Mouse (Mus musculus): ENCODE data around the gene Trim13. TPM values are rescaled to one million over a fixed set of nuclear protein-coding genes. Genes with fewer than 3 reads are reported as not detected.
"Not testable (repeated sequence)": the region's sequence is repeated elsewhere in the genome, so short reads cannot be mapped to it uniquely, and the experiment has no call there.

Gene Trim13
- total RNA-seq, 2 experiments from 2014 or later = 10.1 to 11.4 TPM

- intact Hi-C loops (cut with DNase I); DNase-seq (ENCODE audit: low spot score in 2 of 2): not testable (repeated sequence)
Measured at GRCm38 (mm10) chr14:61606088-61606487, 8.0 kb downstream of the Trim13 start.

DNA sequence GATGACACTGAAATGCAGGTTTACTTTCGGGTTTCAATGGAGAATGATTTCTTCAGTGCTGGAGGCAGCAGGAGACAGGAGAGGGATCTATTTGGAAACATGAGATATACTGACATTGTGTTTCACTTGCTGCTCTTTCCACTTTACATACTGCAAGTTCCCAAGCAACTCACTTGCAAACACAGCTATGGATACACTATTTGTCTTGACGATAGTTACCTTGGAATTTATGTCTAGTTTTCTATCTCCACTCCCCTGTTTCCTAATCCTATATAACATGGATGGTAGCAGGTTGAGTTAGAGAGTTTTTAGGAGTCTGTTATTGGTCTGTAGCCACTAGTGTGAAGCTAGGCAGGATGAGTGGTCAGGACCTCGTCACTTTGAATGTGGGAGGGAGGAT lies 9.1 kb downstream of the Trim13 start, which contains the start of gene Kcnrg:
Gene Kcnrg, plus strand, starts transcription at position 301 of the 400 bp plus-strand sequence.
- no peak for DNase-seq (ENCODE audit: low spot score in 2 of 2)
- intact Hi-C loops (cut with DNase I) = no loop called here

DNA sequence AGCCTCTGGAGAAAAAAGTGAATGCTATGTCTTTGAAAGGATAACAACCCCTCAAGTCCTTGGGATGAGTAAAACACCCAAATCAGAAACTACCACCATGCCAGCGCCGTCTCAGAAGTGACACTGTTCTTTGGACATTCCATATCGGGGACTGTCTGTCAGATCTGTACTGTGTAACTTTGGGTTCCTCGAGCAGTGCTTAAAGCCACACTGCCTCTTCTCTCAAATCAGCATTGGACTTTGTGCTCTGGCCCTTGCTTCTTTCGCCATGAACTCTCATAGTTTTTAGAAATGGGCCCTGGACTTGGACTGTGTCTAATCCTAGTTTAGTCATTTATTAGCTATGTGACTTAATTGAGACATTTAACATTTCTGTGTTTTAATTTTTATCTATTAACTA lies 13.7 kb downstream of the Trim13 start:
- intact Hi-C loops (cut with DNase I) = no loop called here
- DNase-seq (ENCODE audit: low spot score in 2 of 2) = no peak

DNA sequence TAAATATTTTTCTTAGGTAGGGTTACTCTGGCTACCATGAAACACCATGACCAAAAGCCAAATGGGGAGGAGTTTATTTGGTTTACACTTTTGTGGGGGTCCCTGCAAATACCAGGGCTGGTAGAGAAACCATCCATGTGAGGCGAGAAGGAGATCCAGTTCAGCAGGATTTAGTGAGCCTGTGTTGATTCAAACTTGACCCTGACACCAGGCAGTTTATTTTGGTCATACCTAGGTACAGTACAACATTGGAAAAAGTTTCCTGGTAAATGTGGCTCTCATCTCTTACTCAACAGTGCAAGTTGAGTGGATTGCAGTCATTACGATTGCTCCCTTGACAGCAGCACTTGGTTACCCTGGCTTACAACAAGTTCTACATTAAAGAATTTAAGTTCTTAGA lies 15.3 kb downstream of the Trim13 start:
- DNase-seq (ENCODE audit: low spot score in 2 of 2) = no peak
- intact Hi-C loops (cut with DNase I) = no loop called here

- intact Hi-C loops (cut with DNase I) = no loop called here
- no peak for DNase-seq (ENCODE audit: low spot score in 2 of 2)
Measured at GRCm38 (mm10) chr14:61620371-61620770, 22.3 kb downstream of the Trim13 start.

DNA sequence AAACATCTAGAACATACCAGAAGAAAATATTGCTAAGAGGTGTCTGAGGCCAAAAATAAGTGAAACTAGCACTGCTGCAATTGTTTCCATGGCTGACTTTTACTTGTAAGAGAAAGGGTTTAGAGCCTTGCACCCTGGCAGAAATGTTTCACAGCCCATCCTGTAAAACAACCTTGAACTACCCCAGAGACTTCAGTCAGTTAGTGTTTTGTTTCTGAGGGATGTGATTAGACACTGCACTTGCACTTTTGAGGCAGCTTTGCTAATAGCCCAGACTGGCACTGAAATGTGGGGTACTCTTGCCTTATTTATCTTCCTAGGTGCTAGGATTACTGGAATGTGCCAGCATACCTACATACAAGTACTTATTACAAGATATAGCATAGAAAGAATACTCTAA lies 37.9 kb downstream of the Trim13 start:
- intact Hi-C loops (cut with DNase I) = no loop called here
- DNase-seq (ENCODE audit: low spot score in 2 of 2) = no peak

DNA sequence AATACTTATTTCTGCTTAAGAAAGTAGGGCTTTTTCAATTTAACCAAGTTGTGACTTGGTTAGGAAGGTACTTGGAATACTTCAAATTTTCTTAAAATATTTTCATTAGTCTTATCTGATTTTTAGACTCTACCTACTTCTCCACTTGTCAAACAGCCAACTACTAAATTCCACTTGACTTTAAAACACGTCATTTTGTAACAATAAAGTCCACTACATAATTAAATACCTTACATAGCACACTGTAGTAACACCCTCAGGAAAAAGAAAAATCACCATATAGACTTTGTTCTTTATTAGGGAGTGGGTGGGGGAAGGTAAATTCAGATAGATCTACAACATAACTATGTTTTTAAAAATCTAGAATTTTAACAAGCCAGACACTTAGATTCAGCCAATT lies 44.6 kb downstream of the Trim13 start:
- intact Hi-C loops (cut with DNase I) = loop anchor here (10.0 kb wide), 1 partner anchor 692 kb away; no protein-coding TSS in a partner anchor
- no peak for DNase-seq (ENCODE audit: low spot score in 2 of 2)

GRCm38 (mm10) chr14:61645547-61645946 lies 47.5 kb downstream of the Trim13 start:
- DNase-seq (ENCODE audit: low spot score in 2 of 2) = no peak
- intact Hi-C loops (cut with DNase I) = loop anchor here (10.0 kb wide), 1 partner anchor 689 kb away; no protein-coding TSS in a partner anchor

DNA sequence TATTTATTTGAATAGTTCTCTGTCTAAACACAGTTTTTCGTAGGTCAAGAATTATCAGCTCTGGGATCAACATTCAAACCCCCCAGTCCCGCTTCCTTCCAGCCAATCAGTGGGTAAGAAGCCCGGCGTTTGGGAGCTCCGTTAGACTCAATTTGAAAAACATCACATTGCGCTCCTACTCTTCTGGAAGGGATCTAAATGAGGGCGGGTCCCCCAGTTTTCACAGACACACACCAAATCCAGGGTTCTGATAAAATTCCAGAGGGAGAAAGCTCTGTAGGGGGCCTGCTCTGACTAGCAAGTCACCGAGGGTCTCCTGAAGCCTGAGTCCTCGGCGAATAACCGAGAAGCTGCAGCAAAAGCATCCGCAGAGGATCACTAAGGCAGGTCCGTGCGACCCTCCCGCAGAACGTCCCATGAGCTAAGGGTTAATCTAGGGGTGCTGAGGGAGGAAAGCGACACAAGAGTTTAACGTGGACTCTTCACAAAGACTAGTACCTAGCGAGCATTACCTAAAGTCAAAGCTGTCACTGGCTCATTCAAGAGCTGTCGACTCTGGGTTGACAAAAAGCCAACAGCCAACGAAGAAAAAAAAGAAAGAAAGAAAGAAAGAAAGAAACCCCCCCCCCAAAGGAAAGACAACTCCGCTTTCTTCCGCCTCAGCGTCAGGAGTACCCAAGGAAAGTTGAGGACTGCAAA lies 49.3 kb downstream of the Trim13 start:
- intact Hi-C loops (cut with DNase I) = loop anchor here (10.0 kb wide), 1 partner anchor 687 kb away; no protein-coding TSS in a partner anchor
- peak; percentile 13 to 19 for DNase-seq (ENCODE audit: low spot score in 2 of 2)

DNA sequence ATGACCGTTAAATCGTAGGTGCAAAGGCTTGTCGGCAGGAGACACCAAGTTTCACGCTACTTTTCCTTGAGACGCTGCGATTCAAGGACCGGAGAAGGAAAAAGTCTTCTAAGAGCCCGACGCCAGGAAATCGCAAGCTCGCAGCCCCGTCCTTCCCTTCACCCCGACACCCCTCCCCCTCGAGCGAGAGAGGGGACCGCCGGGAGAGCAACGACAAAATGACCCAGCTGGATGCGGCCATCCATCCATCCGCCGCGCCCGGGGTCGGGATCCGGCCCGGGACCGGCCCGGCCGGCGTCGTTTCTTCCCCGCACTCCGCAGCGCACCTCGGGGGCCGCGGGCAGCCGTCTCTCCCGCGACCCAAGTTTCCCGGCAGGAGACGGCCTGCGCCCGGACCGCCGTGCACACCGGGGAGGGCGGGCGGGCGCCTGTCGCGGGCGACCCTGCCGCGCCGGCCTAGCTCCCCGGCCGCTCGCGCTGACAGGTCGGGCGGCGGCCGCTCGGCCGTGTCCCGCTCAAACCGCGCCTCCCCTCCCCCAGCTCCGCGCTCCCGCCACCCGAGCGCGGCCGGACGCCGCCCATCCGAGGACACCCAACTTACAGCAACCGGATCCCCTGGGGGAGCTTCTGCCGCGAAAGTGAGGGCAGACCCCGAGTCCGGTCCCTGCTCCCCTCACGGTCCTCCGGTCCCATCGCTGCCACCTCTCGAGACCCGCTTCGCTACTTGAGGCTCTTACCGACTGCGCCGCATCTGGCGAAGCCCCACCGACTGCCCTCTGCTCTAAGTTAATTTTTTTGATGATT lies 50.0 kb downstream of the Trim13 start:
- peak in 1 of 2 experiments; percentile 19 for DNase-seq (ENCODE audit: low spot score in 2 of 2)
- intact Hi-C loops (cut with DNase I) = loop anchor here (2.0 to 10.0 kb wide), 2 partner anchors 33 to 687 kb away; no protein-coding TSS in a partner anchor

- intact Hi-C loops (cut with DNase I) = loop anchor here (2.0 to 10.0 kb wide), 2 partner anchors 32 to 686 kb away; no protein-coding TSS in a partner anchor
- peak; percentile 96 to 97 for DNase-seq (ENCODE audit: low spot score in 2 of 2)
Measured at GRCm38 (mm10) chr14:61648685-61649504, 50.8 kb downstream of the Trim13 start.

DNA sequence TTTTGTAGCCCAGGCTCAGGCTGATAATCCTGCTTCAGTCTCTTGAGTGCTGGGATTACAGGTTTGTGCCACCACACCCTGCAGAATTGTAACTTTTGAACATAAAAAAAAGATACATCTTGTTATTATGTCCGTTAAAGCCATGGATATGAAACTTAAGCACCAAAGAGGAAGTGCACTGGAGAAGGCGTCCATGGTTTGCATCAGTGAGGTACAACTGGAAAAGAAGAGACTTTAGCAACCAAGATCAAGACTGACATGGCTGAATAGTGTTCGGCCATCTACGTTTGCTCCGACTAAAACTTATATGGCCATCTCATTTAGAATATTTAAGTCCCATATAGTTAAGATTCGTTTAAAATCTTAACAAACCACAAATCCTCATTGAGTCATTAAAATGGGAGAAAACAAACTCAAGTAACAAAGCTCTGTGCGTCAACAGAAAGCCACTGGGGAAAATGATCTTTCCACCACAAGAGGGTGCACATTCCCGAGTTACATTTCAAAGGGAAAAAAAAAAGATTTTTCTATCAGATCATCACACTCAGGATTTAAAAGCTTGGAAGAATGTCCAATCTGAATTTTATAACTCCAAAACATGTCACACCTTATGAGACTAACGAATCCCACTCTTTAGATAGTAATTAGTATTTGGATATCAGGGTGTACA lies 52.4 kb downstream of the Trim13 start:
- intact Hi-C loops (cut with DNase I) = loop anchor here (2.0 to 10.0 kb wide), 3 partner anchors 394 to 806 kb away; partner anchors contain the start of gene Gucy1b2
- peak; percentile 66 for DNase-seq (ENCODE audit: low spot score in 2 of 2)

Small RNA genes lying within 50 kb of the gene (microRNA-seq; reads per million reads assigned to microRNA genes)
- gene Mir15a (404 to 1,243 reads per million in 2 experiments), gene Mir16-1 (201 to 536 reads per million in 2 experiments)

Other genes starting within 250 kb of the Trim13 start
- gene Ebpl, start 237.8 kb upstream of the Trim13 start, total RNA-seq (2021) = 1 to 10 TPM; 4.3 to 4.5 TPM
- gene Kpna3, start 158.4 kb upstream of the Trim13 start, total RNA-seq (2021) = 10 to 100 TPM; 79.1 to 79.7 TPM
- gene Spryd7, start 41.4 kb upstream of the Trim13 start, total RNA-seq (2021) = 10 to 100 TPM; 43.2 to 45.9 TPM
- under 1 TPM; 0.64 to 0.74 TPM for gene Kcnrg, start 9.2 kb downstream of the Trim13 start, total RNA-seq (2021)